Mouse (Mus musculus) urinary bladder, postnatal 25 days (tissue): Measurements from ENCODE around the gene Mpst.

ENCODE experiments used
- DNase-seq: peaks from one replicate; pipeline ENCODE4 v3.0.0; 2022; ENCODE audit warnings: low spot score

Mpst gene

DNA sequence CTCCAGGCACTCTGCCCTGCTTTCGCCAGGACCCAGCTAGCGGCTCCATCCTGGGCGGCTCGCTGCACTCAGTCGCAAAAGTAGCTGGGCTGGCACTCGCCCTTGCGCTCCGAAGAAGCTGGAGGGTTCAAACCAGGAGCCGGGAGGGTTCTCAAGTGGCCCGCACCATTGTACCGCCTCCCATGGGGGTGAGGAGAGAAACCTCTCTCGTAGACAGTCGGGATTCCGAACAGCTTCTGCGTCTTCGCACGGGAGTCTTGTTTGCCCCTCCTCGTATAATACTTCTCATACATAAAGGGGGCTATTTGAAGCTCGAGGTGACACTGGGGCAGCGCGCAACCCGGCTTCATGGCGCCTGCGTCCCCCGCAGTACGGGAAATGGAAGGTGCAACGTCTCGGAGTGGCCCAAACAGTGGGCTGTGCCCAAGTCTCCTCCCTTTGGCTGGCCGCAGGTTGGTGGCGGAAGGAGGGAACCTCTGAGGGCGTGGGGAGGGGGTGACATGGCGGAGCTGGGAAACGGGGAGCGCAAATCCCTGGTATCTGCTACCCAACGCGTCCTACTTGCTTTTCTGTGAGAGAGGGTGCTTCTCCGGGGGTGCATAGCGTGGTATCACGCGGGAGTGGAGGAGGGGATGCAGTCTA, at the start of gene Mpst:
TSS of gene Mpst (plus strand) at position 124 of the 642 bp plus-strand sequence.
- peak; percentile 80 for DNase-seq

- DNase-seq, result no peak
Measured at GRCm38 (mm10) chr15:78365916-78366315, 40.3 kb upstream of the Mpst start.

DNA sequence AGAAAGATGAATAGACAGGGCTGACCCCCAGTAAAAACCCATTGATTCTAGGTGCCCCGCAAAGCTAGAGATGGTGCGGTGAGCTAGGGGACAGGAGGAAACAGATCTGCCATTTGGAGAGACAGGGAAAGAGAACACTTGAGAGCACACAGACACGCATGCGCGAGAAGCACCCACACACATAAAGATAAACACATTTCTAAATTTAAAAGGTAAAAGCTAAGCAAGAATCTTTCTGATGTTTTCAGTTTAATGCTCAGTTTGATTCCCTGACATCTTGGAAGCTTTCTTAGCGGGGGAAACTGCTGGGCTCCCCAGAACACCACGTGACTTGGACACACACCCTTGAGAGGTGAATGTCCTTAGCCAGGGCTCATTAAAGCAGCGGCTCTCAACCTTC, 39.3 kb upstream of the Mpst start:
- no peak for DNase-seq

DNA sequence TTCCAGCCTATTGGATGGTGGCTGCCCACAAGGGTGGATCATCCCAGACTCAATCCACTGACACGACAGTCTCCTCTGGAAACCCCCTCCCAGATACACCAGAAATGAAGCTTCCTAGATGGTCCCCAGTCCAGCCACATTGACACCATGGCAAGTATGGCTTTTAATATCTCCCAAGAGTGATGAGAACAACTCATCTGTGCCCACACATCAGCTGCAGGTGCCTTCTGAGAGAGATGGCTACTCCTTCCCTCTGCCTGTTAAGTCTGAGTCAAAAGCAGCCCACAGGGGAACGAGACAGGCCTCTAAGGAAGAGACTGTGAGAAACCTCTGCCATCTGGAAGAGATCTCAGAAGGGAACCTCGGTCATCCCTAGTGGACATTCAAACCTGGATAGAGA, 38.4 kb upstream of the Mpst start:
- no peak for DNase-seq

DNA sequence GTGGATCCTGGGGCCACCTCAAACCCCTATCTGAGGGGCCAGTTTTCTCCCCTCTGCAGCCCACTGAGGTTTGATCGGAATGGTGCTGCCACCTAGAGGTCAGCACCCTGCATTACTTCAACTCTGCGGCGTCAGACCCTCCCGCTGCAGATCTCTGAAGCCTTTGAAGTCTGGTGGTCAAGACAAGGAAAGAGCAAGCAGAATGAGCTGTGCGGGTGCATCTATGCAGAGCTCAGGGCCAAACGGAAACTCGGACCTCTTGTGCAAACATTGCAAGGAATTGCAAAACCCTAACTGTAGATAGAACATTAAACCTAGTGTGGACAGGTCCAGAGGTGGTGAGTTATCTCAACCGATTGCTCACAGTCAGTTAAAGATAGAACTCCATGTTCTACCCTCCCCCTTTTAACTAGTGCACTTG, 37.3 kb upstream of the Mpst start:
- peak; percentile 39 for DNase-seq

DNA sequence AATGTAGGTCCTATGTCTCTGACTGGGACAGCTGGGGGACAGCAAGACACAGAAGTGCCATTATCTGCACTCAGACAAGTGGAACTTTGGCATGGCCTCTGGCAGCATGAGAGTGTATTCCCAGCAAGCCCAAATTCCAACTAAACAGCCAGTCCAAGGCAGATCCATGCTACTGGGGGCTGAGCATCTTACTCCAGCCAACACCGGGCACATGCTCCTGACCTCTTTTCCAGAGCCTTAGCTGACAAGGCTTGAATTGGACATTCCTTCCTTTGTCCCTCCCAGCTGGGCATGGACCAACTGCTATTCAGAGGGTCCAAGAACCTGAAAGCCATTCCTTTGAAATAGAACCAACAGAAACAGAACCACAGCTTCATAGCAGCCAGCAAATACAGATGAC, 36.6 kb upstream of the Mpst start:
- DNase-seq, result no peak

DNA sequence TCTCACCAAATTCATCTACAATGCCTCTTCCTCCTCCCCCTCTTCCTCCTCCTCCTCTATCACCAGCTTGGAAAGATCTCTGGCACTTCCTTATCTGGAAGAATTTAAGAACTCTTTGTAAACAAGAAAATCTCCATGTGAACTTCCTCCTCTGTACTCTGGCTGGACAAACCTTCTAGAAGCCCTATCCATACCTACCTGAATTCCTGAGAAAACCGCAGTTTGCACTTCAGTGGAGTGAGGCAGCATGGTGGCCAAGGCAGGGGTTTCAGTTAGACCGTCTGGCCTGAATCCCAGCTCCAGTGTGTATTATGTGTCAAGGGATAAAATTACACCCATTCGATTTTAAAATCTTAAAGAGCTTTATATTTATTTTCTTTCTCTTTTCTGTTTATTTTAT, 33.4 kb upstream of the Mpst start:
- DNase-seq, result no peak

DNA sequence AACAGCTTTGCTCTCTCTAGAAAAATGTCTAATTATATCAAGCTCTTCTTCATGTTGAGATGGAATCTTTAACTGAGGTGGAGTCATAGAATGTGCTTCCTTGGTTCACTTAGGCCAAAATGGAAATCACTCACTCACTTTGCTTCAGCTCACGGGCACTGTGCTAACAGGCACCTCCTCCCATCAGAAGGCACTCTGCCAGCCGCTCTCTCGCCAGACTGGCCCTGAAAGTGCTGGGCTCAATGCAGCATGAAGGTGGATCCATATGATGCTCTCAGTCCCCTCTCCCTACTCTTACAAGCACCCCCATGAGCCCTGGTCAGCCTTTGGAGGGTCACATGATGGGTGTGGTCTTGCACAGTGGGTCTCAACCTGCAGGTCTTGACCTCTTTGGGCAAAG, 32.0 kb upstream of the Mpst start:
- no peak for DNase-seq

- no peak for DNase-seq
Measured at GRCm38 (mm10) chr15:78377859-78378258, 28.4 kb upstream of the Mpst start.

DNA sequence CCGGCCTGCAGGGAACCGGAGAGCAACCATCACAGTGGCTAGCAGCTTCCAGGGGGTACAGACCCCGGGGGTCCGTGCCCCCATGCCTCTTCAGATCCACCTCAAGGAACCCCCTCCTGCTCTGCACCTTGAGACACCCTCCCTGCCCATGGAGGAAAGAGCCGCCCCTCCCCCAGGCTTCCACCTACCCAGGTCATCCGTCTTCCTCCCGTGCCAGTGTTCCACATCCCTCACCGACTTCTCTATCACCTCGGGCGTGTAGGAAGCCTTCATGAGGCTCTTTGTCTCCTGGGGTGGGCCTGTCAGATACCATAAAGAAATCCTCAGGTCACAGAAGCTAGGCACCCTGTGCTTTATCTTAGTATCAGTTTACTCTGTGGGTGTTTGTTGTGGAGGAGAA, 27.7 kb upstream of the Mpst start:
- DNase-seq, result no peak

DNA sequence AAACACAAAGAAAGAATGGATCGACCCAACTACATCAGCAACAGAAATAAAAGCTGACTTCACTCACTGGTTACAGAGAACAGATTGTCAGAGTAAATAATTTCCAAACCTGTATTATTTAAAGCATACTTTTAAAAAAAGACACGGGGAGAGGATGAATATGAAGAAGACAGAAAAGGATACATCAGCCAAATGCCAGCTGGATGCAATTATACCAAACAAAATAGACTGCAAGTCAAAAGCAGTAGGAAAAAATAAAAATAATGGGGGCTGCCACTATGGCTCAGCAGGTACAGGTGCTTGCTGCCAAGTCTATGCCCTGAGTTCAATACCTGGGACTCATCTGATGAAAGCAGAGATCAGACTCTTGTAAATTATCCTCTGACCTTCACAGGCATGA, 26.0 kb upstream of the Mpst start:
- no peak for DNase-seq

- DNase-seq, result no peak
Measured at GRCm38 (mm10) chr15:78380741-78381140, 25.5 kb upstream of the Mpst start.

GRCm38 (mm10) chr15:78382115-78382514, 24.1 kb upstream of the Mpst start:
- no peak for DNase-seq

- DNase-seq, result no peak
Measured at GRCm38 (mm10) chr15:78383450-78384219, 22.6 kb upstream of the Mpst start.

DNA sequence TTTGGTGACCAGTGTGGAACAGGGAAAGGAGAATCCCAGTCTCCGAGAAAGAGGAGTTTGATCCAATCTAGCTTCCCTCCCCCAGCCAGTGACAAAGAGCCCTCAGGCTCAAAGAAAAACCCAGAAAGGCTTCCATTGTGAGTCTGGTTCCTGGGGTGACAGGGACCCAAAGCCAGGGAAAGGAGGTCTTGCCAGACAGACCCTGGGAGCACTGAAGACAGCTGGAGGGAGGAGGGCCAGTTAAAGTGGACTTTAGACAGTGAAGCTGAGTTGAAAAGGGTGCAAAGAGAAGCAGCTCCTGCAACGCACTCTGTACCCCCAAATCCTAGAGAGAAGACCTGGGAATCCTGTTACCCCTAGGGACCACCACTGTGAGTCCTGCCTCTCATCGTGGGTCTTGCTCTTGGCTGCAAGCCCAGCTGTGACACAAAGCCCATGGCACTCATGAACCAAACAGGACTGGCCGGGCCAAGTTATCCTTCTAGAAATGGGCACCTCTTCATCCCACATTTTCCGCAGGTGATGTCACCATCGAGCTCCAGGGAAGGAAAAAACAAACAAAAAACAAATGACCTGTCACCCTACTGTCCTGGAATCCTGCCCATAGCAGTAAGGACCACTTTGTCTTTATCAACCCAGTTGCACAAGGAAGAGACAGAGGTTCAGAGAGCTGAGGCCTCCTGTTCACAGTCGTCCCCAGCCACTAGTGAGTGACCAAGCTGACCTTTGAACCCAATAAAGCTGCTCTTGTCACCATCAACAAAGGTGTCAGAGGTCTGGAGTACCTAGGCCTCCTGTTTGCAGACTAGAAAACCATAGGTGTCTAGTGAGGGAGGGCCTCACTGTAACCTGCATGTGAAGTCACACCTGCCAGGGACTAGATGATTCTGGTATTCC, 21.7 kb upstream of the Mpst start:
- no peak for DNase-seq

- DNase-seq, result no peak
Measured at GRCm38 (mm10) chr15:78385564-78385963, 20.7 kb upstream of the Mpst start.

DNA sequence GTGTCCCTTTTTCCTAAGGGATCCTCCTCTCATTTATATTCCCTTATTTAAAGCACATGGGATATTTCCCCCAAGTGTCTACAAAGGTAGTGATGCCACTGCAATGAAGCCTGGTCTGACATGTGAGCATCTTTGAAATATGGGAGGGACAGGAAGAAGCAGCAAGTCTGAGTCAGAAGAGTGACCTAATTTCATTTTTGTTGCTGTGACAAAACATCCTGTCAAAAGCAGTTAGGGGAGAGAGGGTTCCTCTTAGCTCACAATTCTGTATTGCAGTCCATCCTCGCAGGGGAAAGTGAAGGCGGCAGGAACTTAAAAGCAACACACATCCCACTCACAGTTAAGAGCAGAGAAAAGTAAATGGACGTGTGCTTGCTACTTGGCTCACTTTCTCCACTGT, 15.4 kb upstream of the Mpst start:
- DNase-seq, result no peak

GRCm38 (mm10) chr15:78395478-78395962, 10.7 kb upstream of the Mpst start, which contains the start of gene Tex33:
TSS of gene Tex33 (minus strand) at chr15:78395912.
- DNase-seq, result no peak

DNA sequence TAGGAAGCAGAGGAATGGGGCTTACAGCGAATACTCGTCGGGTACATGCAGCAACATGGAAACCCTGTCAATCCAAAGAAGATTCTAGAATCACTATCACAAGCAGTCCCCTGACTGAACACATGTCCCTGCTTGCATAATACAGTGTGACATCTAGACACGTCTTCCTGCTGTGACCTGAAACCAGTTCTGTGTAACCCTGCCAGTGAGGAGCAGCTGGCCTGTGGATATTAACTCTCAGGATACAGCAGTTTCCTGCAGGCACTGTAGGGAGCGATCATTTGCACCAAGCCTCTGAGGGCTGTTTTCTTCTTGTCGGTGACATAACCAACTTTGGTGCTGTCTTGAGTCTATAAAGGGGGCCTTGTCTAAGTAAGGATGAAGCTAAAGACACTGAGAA, 4.9 kb upstream of the Mpst start:
- DNase-seq, result no peak

- peak; percentile 39 for DNase-seq
Measured at GRCm38 (mm10) chr15:78401921-78402320, 4.3 kb upstream of the Mpst start.

- no peak for DNase-seq
Measured at GRCm38 (mm10) chr15:78402423-78402822, 3.8 kb upstream of the Mpst start.

DNA sequence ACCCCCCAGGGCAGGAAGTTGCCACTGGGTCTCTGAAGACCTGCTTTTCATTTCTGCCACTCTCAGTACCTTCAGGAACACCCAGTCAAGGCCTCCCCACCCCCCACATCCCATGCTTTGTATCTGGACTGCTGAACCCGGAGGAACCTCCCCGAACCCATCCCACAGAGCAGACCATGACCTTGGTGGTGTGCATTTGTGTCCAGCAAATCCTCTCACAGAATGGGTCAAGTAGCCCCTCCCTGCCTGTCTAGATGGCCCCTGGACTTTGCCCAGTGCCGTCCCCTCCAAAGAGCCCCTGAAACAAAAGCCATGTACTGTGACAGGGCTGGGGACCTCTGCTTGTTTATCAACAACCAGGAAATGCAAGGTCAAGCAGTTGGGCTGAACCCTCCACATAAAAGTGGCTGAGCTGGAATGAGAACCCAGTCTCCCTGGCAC, 2.9 kb upstream of the Mpst start:
- DNase-seq, result no peak
